Mouse (Mus musculus) embryonic facial prominence, embryonic 15.5 days (tissue): Measurements from ENCODE around the gene Rsad2. TPM values are rescaled to one million over a fixed set of nuclear protein-coding genes. Genes with fewer than 3 reads are reported as not detected.
A peak's percentile ranks its signal among the peaks of the same experiment; 100 is the strongest.

Source experiments
- ATAC-seq: fragments of 200-750 bp; cut with Nextera tagmentation; 2 replicates; pipeline ENCODE4 v1.8.0; 2017; ENCODE audit warnings: low read depth, moderate TSS enrichment; ENCODE audit not compliant: insufficient number of reproducible peaks, low FRiP score, low TSS enrichment
- H3K27ac ChIP-seq: fragments of 300-500 bp; sonication (generic); replicated peaks from 2 replicates; pipeline ENCODE4 v1.5.1; 2015; ENCODE audit warnings: mild to moderate bottlenecking, inconsistent platforms
- H3K27me3 ChIP-seq: fragments of 300-500 bp; sonication (generic); 2 replicates; pipeline ENCODE4 v1.6.1; 2015; ENCODE audit warnings: inconsistent platforms
- H3K36me3 ChIP-seq: fragments of 300-500 bp; sonication (generic); 2 replicates; pipeline ENCODE4 v1.6.1; 2015; ENCODE audit warnings: mild to moderate bottlenecking, inconsistent platforms
- H3K4me1 ChIP-seq: fragments of 300-500 bp; sonication (generic); 2 replicates; pipeline ENCODE4 v1.6.1; 2015; ENCODE audit warnings: inconsistent platforms
- H3K4me2 ChIP-seq: fragments of 300-500 bp; sonication (generic); replicated peaks from 2 replicates; pipeline ENCODE4 v1.6.1; 2015; ENCODE audit warnings: mild to moderate bottlenecking, inconsistent platforms
- H3K4me3 ChIP-seq: fragments of 300-500 bp; sonication (generic); replicated peaks from 2 replicates; pipeline ENCODE4 v1.5.1; 2015; ENCODE audit warnings: mild to moderate bottlenecking, inconsistent platforms
- H3K9ac ChIP-seq: fragments of 300-500 bp; sonication (generic); 2 replicates; pipeline ENCODE4 v1.6.1; 2015; ENCODE audit warnings: inconsistent platforms
- H3K9me3 ChIP-seq: fragments of 300-500 bp; sonication (generic); replicated peaks from 2 replicates; pipeline ENCODE4 v1.6.1; 2016; ENCODE audit warnings: inconsistent platforms
- WGBS: fragments of 180-500 bp; shearing (Covaris S2); methylation state at CpG from one replicate; pipeline ENCODE4 v1.1.7; 2015; 5-methylcytosine and 5-hydroxymethylcytosine counted together
- polyA plus RNA-seq: library from polyadenylated mRNA; unstranded; fragments of >200 nt; fragmentation: Nextera tagmentation; extraction: Ambion mirVana; gene quantifications from 2 replicates; pipeline ENCODE4 v1.2.1, GENCODE M21; 2015

Rsad2 gene
- polyA plus RNA-seq, 1 experiment from 2014 or later, result 1.5 TPM

DNA sequence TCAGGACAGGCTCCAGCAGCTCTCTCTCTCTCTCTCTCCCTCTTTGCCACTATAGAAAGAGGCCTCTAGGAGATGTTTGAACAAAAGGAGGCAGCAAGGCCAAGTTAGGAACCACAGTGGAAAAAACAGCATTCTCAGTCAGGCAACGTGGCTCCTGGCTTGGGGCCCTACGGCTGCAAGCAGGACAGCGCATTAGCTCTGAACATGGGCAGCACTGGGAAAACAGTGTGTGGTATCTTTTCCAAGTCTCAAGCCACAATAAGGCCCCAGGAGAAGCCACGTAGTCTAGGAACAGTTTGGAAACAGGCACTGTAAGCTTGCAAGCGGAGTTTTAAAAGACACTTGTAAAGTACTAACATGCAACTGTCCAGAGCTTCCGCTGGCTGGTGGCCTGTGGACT, 43.5 kb downstream of the Rsad2 start:
- no peaks in the 10 kb centered on the region for H3K36me3 ChIP-seq
- no peaks in the 10 kb centered on the region for H3K9me3 ChIP-seq
- H3K4me3 ChIP-seq, result peak overlapping the region; percentile 92
- ATAC-seq, result no peak
- H3K27me3 ChIP-seq, result no peaks in the 10 kb centered on the region
- peaks cover 45% of the 10 kb centered on the region for H3K4me1 ChIP-seq
- H3K27ac ChIP-seq, result peak overlapping the region; percentile 82
- peak overlapping the region; percentile 59 for H3K4me2 ChIP-seq
- WGBS, result 45% methylated on average over 6 of the region's 6 CpGs
- H3K9ac ChIP-seq, result no peak overlapping the region

DNA sequence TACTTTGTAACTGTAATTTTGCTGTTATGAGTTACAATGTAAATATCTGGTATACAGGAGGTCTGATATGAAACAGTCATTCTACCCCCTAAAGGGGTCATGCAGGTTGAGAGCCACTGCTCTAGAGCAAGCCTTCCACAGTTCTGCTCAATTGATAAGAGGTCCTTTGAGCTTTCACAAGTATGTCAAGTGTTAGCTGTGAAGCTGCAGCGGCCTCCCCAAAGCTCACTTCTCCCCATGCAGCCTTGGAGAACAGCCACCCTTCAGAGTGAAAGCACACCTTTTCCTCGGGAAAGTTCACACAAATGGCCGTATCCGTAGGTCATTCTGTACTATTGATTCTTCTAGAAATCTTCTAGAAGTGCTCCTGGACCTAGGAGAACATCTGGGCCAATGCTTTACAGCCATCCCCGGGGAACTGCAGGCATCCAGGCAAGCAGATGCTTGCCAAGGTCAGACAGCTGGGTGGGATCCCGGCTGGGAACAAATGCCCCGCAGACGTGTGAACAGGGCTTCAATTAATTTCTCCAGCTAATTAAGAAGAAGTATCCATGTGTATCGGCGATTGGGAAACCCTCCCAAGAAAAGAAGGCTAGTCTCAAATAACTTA, 44.3 kb downstream of the Rsad2 start:
- Histone ChIP-seq H3K4me3 (no peak overlapping the region), H3K4me1 (peaks cover 45% of the 10 kb centered on the region), H3K4me2 (peak overlapping the region; percentile 59; the same call in 1 of the 2 replicates), H3K9me3 (no peaks in the 10 kb centered on the region), H3K36me3 (no peaks in the 10 kb centered on the region), H3K27ac (no peak overlapping the region), H3K9ac (no peak overlapping the region), H3K27me3 (no peaks in the 10 kb centered on the region)
- WGBS, result 61% methylated on average over 10 of the region's 10 CpGs
- no peak for ATAC-seq

DNA sequence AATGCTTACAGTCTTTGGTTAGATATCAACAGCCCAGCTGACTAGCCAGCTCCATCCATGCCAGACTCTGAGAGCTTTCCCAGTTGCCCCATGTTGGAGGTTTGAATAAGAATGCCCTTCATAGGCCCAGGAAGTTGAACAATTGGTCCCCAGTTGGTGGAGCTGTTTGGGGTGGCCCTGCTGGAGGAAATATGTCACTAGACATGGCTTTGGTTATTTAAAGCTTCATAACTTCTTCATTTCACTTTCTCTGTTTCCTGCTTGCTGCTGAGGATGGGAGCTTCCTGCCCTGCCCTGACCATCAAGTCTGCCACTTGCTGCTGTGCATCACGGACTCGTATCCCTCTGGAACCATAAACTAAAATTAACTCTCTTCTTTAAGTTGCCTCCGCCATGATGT, 45.8 kb downstream of the Rsad2 start:
- Histone ChIP-seq H3K9me3 (no peaks in the 10 kb centered on the region), H3K27me3 (no peaks in the 10 kb centered on the region), H3K36me3 (no peaks in the 10 kb centered on the region), H3K27ac (no peak overlapping the region), H3K9ac (no peak overlapping the region), H3K4me3 (no peak overlapping the region), H3K4me1 (peaks cover 51% of the 10 kb centered on the region), H3K4me2 (no peak overlapping the region)
- ATAC-seq, result no peak
- 90% methylated on average over 3 of the region's 3 CpGs for WGBS

DNA sequence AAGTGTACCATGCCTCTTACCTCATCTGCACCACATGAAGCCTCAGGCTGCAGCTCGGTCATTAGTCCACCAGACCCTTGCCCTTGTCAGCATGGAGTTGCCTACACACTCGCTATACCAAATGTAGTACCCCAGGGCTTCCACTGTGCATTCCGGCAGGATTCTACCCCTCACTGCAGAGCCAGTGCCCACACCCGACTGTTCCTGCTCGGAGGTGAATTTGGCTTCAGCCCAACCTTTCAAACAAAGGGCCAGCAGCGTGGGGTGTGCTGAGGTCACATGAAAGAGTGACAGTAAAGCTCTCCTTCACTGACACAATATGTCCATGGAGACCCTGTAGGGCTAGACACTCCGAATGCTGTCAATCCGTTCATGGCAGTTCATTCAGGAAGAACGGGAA, 47.5 kb downstream of the Rsad2 start:
- peaks cover 54% of the 10 kb centered on the region for H3K4me1 ChIP-seq
- 67% methylated on average over 9 of the region's 9 CpGs for WGBS

DNA sequence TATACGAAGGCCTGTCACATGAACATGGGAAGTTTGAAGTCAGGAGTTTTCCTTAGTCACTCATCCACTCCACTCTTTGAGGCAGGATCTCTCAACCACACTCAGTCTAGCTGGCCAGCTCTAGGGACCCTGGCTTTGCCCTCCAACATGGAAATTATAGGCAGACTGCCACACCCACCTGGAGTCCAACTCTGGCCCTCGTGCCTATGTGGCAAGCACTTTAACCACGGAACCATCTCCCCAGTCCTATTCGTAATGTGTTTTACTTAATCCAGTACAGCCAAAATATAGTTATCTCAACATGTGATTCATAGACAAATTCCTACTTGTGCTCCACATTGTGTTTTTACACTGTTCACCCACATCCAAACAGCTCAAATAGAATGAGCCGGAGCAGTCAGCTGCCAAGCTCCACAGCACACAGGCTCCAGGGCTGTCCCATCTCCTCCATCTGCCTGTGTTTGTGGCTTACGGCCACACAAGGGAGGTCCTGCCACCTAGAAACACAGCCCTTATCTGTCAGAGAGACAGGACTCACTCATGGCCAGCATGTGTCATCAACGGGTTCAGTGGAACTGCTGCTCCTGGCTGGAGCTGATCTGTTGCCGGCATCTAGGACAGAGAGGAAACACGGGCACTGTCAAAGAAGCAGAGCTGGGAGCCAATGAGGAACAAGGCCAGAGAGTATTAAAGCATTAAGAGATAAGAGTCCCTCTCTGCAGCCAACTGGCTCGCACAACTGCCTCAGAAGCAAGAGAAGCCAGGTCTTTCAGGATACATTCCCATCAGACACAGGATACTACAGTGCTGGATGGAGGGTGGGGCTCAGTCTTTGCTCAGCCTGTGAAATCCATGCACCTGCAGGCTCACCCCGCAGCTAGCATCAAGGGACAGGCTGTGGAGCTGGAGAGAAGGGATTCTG, 51.2 kb downstream of the Rsad2 start:
- Histone ChIP-seq H3K9ac (no peak overlapping the region), H3K4me2 (no peak overlapping the region), H3K27ac (peak overlapping the region; percentile 56), H3K9me3 (no peaks in the 10 kb centered on the region), H3K36me3 (0 out of 2 replicates have a peak, but pooled peaks cover 6% of the 10 kb centered on the region), H3K4me1 (peaks cover 50% of the 10 kb centered on the region), H3K27me3 (no peaks in the 10 kb centered on the region), H3K4me3 (no peak overlapping the region)
- no peak; the same call in 1 of the 2 replicates for ATAC-seq
- 66% methylated on average over 11 of the region's 11 CpGs for WGBS

More for the DNA sequence above, 47.5 kb downstream of the Rsad2 start:
- Histone ChIP-seq H3K27me3 (no peaks in the 10 kb centered on the region), H3K4me2 (no peak overlapping the region), H3K9ac (no peak overlapping the region), H3K9me3 (no peaks in the 10 kb centered on the region), H3K36me3 (no peaks in the 10 kb centered on the region), H3K27ac (no peak overlapping the region), H3K4me3 (no peak overlapping the region)
- no peak for ATAC-seq

DNA sequence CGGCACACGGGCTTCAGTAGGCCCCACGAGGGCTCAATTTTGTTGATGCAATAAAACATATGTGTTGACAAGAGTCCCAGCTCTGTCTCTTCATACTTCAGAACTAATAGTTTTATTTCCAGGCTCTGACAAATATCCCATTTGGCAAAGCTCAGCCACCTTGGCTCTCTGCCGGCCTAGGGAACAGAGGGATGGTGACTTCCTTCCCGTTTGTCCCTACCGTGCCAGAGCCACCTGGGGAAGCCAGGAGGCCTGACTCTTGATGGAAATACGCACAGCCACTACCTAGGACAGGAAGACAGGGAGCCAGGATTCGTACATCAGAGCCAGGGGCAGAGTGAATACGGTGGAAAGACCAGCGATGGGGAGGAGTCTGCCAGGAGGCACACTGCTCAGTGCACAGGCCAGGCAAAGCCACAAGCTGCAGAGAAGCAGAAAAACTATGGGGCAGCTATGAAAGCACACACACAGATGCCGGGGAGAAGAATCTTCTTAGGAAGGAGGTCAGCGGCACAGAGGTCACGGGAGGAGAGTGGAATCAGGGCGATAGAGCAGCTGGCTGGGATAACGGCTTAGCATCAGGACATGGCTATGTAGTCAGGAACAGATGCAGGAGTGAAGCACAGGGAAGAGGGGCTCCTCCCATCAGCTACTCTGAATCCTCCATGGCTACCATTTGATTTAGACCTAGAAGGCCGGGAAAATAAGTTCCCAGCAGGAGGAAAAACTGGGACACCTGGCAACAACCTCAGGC, 52.7 kb downstream of the Rsad2 start:
- WGBS, result 68% methylated on average over 16 of the region's 16 CpGs
- Histone ChIP-seq H3K27ac (peak overlapping the region; percentile 29; the same call in 1 of the 2 replicates), H3K36me3 (0 out of 2 replicates have a peak, but pooled peaks cover 6% of the 10 kb centered on the region), H3K27me3 (no peaks in the 10 kb centered on the region), H3K4me2 (no peak overlapping the region), H3K4me1 (peaks cover 42% of the 10 kb centered on the region), H3K9me3 (no peaks in the 10 kb centered on the region), H3K9ac (no peak overlapping the region), H3K4me3 (no peak overlapping the region)
- ATAC-seq, result no peak

DNA sequence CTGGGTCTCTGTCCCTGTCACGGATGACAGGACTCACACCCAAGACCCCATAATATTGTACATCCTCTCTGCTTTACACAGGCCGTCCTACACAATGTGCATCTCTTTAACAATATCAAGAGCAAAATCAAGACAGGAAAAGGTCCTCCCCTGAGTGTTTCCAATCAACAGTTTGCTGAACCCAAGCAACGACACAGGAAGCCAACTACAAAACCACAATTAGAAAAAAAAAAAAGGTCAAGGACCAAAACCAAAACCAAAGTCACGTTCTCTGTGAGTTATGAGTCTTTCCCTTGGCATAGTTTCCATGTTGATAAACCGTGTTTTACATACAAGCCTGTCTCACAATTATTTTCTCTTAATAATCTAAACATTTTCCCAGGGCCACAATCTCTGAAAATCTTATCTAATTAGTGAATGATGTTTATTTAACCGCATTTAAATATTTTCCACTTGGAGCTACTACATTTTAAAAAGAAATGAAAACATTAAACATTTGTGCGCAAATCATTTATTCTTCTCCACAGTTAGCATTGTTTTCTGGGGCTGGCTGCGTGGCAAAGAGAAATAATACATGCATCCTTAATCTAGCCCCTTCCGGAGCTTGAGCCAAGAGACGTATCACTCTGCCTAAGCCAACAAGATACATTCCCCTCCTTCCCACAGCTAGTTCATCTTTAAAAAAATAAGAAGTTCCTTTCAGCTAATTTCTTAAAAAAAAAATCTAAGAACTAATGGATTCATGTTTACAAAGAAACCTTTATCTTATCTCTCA, 54.4 kb downstream of the Rsad2 start:
- H3K4me2 ChIP-seq, result no peak overlapping the region
- peaks cover 41% of the 10 kb centered on the region for H3K4me1 ChIP-seq
- 0 out of 2 replicates have a peak overlapping the region, but pooled peaks have one; percentile 39 for H3K27ac ChIP-seq

DNA sequence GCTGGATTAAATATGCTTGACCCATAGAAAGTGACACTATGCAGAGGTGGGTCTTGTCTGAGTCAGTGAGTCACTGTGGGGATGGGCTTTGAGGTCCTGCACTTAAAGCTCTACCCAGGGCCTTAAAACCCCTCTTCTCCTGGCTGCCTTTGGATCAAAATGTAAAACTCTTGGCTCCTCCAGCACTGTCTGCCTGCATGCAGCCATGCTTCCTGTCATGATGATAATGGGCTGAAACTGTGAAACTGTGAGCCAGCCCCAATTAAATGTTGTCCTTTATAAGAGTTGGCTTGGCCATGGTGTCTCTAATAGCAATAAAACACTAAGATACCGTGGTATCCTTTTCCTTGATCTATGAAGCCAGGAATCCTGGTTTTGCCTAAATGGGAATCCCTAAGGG, 55.0 kb downstream of the Rsad2 start:
- Histone ChIP-seq H3K27me3 (no peaks in the 10 kb centered on the region), H3K4me2 (no peak overlapping the region), H3K27ac (0 out of 2 replicates have a peak overlapping the region, but pooled peaks have one; percentile 28), H3K9ac (no peak overlapping the region), H3K36me3 (0 out of 2 replicates have a peak, but pooled peaks cover 6% of the 10 kb centered on the region), H3K9me3 (no peaks in the 10 kb centered on the region), H3K4me3 (no peak overlapping the region), H3K4me1 (peaks cover 40% of the 10 kb centered on the region)
- no peak; the same call in 1 of the 2 replicates for ATAC-seq
- WGBS, result 63% methylated on average over 1 of the region's 1 CpGs

More for the DNA sequence above, 54.4 kb downstream of the Rsad2 start:
- H3K9me3 ChIP-seq, result no peaks in the 10 kb centered on the region
- no peaks in the 10 kb centered on the region for H3K27me3 ChIP-seq
- H3K4me3 ChIP-seq, result no peak overlapping the region
- 0 out of 2 replicates have a peak, but pooled peaks cover 6% of the 10 kb centered on the region for H3K36me3 ChIP-seq
- ATAC-seq, result no peak
- H3K9ac ChIP-seq, result no peak overlapping the region
- WGBS, result 58% methylated on average over 10 of the region's 10 CpGs

DNA sequence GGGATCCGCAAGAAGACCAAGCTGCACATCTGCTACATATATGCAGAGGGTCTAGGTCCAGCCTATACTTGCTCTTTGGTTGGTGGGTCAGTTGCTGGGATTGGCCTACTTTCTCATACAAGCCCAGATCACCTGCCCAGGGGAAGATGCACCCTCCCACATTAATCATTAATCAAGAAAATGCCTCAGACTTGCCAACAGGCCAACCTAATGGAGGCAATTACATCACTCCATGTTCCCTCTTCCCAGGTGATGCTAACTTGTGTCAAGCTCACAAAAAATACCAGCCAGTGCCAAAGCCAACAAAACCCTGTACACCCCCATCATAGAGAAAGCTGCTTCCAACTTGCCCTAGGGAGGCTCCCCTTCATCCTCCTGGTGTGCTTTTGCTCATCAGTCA, 55.5 kb downstream of the Rsad2 start:
- ATAC-seq, result no peak
- no peaks in the 10 kb centered on the region for H3K27me3 ChIP-seq
- H3K4me3 ChIP-seq, result no peak overlapping the region
- WGBS, result 85% methylated on average over 1 of the region's 1 CpGs
- no peak overlapping the region for H3K27ac ChIP-seq
- 0 out of 2 replicates have a peak, but pooled peaks cover 6% of the 10 kb centered on the region for H3K36me3 ChIP-seq
- no peak overlapping the region for H3K4me2 ChIP-seq
- H3K4me1 ChIP-seq, result peaks cover 39% of the 10 kb centered on the region
- H3K9ac ChIP-seq, result no peak overlapping the region
- no peaks in the 10 kb centered on the region for H3K9me3 ChIP-seq

DNA sequence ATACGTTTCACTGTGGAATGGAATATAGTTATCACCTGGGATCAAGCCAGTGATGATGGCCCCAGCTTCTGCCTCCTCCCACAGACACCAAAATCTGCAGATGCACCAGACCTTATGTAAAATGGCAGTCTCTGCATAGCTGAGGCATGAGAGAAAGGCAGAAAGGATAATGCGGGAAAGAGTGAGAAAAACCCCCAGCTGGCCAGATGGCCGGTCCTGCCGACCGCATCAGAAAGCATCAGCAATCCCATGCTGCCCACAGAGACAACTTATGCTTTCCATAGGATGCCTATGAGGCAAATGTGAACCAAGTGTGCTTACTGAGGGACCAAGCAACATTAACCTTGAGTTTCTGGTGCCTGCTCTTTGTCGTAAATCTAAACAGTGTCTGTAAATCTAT, 56.9 kb downstream of the Rsad2 start:
- no peak overlapping the region for H3K4me3 ChIP-seq
- H3K27me3 ChIP-seq, result no peaks in the 10 kb centered on the region
- 0 out of 2 replicates have a peak, but pooled peaks cover 6% of the 10 kb centered on the region for H3K36me3 ChIP-seq
- peaks cover 40% of the 10 kb centered on the region for H3K4me1 ChIP-seq
- no peak overlapping the region for H3K27ac ChIP-seq
- no peaks in the 10 kb centered on the region for H3K9me3 ChIP-seq
- H3K9ac ChIP-seq, result no peak overlapping the region
- H3K4me2 ChIP-seq, result no peak overlapping the region
- 77% methylated on average over 6 of the region's 6 CpGs for WGBS
- no peak for ATAC-seq
